ENCODE assay signal across 8 mouse cellular contexts in the genomic region with DNA sequence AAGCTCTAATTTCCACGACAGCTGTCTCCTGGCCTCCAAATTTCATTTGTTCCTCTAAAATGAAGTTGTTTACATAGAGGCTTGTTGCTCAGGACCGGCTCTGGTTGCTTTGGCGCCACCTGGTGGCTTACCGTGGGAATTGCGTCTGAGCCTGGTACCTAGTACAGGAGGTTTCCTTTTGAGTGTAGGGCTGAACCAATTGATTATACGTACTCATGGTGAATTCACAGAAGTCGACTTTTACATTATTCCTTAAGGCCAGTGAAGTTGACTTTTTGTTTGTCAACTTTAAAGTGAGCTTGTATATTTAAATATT.
DNase-seq lines count a peak whose midpoint lies in the region; ATAC-seq lines count a peak whose summit lies in the region.

No protein-coding gene starts in this region.

- H3K36me3 ChIP-seq in midbrain, embryonic 12.5 days: no peaks in the 10 kb centered on the region

- H3K9ac ChIP-seq in midbrain, embryonic 12.5 days (replicated peaks): no peak overlapping the region

- peak; percentile 82 for ATAC-seq in inflammation-experienced regulatory T-cells, adult 6 months
- peak; percentile 78 for ATAC-seq in midbrain, embryonic 12.5 days (ENCODE audit: low FRiP score, low read depth)

- 11% methylated on average over 7 of the region's 7 CpGs for WGBS in midbrain, embryonic 12.5 days

- no peaks in the 10 kb centered on the region for H3K27me3 ChIP-seq in midbrain, embryonic 12.5 days

- no peaks in the 10 kb centered on the region for H3K4me1 ChIP-seq in midbrain, embryonic 12.5 days

- H3K9me3 ChIP-seq in midbrain, embryonic 12.5 days: no peaks in the 10 kb centered on the region

- no peak overlapping the region for H3K4me3 ChIP-seq in midbrain, embryonic 12.5 days

- no peak overlapping the region for H3K4me2 ChIP-seq in midbrain, embryonic 12.5 days (replicated peaks)

- no peak overlapping the region for H3K27ac ChIP-seq in midbrain, embryonic 12.5 days (replicated peaks)

- DNase-seq in adipocyte (ENCODE audit: low spot score): peak; percentile 71
- DNase-seq in cerebellum, postnatal 25 days: peak; percentile 80 to 88
- DNase-seq in frontal cortex, postnatal 25 days (ENCODE audit: low spot score in 2 of 2): peak; percentile 79 to 88
- peak; percentile 58 to 83 for DNase-seq in left cerebral cortex, adult 8-10 months (ENCODE audit: low spot score in 2 of 2)
- DNase-seq in skeletal muscle tissue, adult 2 months (ENCODE audit: low read depth, low spot score): peak; percentile 55
- peak; percentile 60 for DNase-seq in yolk sac, embryonic 10.5 days (ENCODE audit: low spot score)
